Mouse (Mus musculus) lung, adult 2 months (tissue): ENCODE results near the gene Arrdc1. TPM values are rescaled to one million over a fixed set of nuclear protein-coding genes. Genes with fewer than 3 reads are reported as not detected.
A peak's percentile ranks its signal among the peaks of the same experiment; 100 is the strongest.
"Not testable (repeated sequence)": the region's sequence is repeated elsewhere in the genome, so short reads cannot be mapped to it uniquely, and the experiment has no call there.

Experiments used
- DNase-seq: peaks from one replicate; pipeline ENCODE4 v3.0.0; 2022
- H3K4me1 ChIP-seq: fragments of 200-500 bp; 2 replicates; pipeline ENCODE4 v1.6.1; 2011; ENCODE audit warnings: low read length; ENCODE audit not compliant: control insufficient read depth, insufficient read depth
- H3K4me3 ChIP-seq: fragments of 200-500 bp; replicated peaks from 2 replicates; pipeline ENCODE3; 2011; ENCODE audit warnings: low read depth, mild to moderate bottlenecking, control low read depth, low read length; ENCODE audit errors: extremely low read depth
- CTCF ChIP-seq: fragments of 200-500 bp; IDR thresholded peaks from 2 replicates; pipeline ENCODE4 v1.5.1; 2011; ENCODE audit warnings: mild to moderate bottlenecking, low read length, control low read depth; ENCODE audit not compliant: insufficient read depth
- POLR2A ChIP-seq: fragments of 200-500 bp; IDR thresholded peaks from 2 replicates; pipeline ENCODE4 v1.6.1; 2011; ENCODE audit warnings: low read depth, mild to moderate bottlenecking, control low read depth, low read length, borderline replicate concordance; ENCODE audit errors: extremely low read depth
- WGBS: fragments of 180-500 bp; shearing (Covaris S2); methylation state at CpG from one replicate; pipeline ENCODE4 v1.1.7; 2018; 5-methylcytosine and 5-hydroxymethylcytosine counted together
- polyA plus RNA-seq: library from polyadenylated mRNA; depleted of rRNA; stranded (reverse); fragments of >200 nt; gene quantifications from 2 replicates; pipeline ENCODE4 v1.2.3, GENCODE M21; 2012

Arrdc1 gene
- polyA plus RNA-seq, 1 experiment: 242 TPM

DNA sequence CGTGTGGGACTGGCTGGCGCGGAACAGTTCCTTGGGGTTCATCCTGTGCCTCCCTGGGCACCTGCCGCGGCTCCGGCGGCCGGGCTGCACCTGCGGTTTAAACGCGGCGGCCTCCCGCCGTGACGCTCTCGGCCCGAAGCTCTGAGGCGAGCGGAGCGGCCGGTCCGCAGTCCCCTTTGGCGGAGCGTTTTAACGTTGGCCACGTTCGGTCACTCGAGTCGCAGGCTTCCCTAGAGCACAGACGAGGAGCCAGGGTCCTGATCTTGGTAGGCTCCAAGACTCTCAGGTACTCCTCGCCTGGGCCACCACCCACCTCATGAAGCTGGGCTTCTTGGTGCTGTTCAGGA lies 15.1 kb upstream of the Arrdc1 start:
- under 1% methylated on average over 31 of the region's 31 CpGs for WGBS
- no peak for TF ChIP-seq CTCF
- TF ChIP-seq POLR2A: no peak
- peak; percentile 32 for DNase-seq
- peak overlapping the region; percentile 66 for H3K4me3 ChIP-seq
- H3K4me1 ChIP-seq: no peaks in the 10 kb centered on the region

DNA sequence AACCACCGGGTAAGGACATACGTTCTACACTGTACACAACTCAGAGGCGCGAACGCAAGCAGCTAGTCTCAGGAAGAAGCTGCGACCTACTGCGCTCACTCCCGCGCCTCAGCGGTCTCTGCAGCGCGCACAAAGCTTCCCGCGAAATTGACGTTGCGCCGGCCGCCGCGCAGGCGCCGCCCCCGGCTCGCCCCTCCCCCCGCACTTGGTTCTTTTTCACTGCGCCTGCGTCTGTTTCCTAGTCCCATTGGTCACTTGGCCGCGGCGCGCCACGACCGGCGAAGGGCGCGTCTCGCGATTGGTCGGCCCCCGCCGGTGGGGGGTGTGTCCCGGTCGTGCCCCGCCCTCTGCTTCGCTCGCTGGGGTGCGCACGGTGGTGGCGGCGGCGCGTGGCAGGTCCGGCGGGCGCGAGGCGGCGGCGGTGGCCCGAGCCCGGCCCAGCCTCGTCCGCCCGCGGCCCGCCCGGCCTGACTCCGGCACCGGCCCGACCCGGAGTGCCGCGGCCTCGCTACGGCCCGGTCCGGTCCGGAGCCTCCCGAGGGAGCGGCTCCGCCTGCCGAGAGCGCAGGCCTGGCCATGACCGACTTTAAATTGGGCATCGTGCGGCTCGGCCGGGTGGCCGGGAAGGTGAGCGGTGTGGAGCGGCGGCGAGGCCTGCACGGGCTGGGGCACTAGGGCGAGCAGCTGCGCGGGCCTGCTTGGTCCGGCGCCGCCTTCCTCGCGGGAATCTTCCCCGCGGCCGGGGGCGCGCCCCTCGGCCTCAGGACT lies 14.6 kb upstream of the Arrdc1 start, which contains the start of gene Zmynd19:
Gene Zmynd19, plus strand, starts transcription at position 372 of the 768 bp plus-strand sequence.
- peak; percentile 97 for DNase-seq
- 1% methylated on average over 98 of the region's 108 CpGs for WGBS
- Histone ChIP-seq H3K4me1 (no peaks in the 10 kb centered on the region), H3K4me3 (peak within 1 kb of the TSS; percentile 66)
- peak; percentile 17; the same call in 1 of the 2 replicates for TF ChIP-seq POLR2A
- TF ChIP-seq CTCF: no peak

DNA sequence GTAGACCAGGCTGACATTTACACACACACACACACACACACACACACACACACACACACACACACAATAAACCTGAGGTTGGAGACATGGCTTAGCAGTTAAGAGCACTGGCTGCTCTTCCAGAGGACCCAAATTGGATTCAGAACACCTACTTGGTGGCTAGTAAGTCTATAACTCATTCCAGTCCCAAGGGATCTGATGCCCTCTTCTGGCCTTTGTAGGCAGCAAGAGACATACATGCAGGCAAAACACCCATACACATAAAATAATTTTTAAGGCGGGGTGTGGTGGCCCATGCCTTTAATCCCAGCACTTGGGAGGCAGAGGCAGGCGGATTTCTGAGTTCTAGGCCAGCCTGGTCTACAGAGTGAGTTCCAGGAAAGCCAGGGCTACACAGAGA lies 9.3 kb upstream of the Arrdc1 start:
- 30% methylated on average over 2 of the region's 2 CpGs for WGBS
- H3K4me1 ChIP-seq, H3K4me3 ChIP-seq: not testable (repeated sequence)
- DNase-seq: peak; percentile 22

DNA sequence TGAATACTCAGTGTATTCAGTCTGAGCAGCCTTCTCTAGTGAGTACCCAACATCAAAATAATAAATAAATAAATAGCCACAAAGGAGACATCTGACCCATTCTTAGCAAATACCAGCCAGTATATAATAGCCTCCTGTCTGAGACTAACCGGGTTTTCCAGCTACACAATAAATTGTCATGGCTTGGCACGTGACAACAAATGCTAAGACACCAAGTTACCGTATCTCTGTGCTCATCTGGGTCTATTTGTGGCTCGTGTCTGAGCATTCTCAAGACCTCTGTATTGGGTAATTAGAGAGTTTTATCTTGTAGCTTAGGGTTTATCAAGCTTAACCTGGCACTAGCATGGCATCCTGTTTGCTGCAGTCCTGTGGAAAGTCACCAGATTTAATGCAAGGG lies 7.0 kb upstream of the Arrdc1 start:
- Histone ChIP-seq H3K4me3 (no peak overlapping the region), H3K4me1 (no peaks in the 10 kb centered on the region)
- WGBS: 73% methylated on average over 4 of the region's 4 CpGs
- TF ChIP-seq CTCF (no peak), POLR2A (no peak)
- DNase-seq: no peak

DNA sequence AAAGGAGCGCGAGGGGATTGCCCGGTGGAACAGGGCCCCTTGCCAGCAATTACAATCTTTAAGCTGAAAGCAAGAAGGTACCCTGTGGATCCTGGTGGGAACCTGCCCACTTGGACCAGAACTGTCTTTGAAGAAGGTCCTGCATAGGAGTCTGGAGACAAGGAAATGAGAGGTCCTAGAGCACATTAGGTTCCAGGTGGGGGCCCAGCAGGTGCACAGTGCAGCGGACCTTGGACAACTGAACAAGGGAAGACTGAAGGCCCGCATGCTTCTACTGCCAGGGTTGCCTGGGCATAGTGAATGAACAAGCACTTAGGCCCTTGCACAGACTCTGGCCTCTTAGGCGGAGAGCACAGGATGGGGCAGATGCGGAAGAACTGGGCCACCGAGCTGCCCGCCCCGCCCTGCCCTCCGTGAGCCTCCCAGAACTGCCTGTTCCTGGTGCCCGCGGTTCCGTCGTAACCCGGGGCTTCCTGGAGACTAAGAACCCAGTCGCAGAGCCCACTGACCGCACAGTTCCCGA lies 550 bp downstream of the Arrdc1 start:
- peak; percentile 27; the same call in 1 of the 2 replicates for TF ChIP-seq POLR2A
- no peak for TF ChIP-seq CTCF

DNA sequence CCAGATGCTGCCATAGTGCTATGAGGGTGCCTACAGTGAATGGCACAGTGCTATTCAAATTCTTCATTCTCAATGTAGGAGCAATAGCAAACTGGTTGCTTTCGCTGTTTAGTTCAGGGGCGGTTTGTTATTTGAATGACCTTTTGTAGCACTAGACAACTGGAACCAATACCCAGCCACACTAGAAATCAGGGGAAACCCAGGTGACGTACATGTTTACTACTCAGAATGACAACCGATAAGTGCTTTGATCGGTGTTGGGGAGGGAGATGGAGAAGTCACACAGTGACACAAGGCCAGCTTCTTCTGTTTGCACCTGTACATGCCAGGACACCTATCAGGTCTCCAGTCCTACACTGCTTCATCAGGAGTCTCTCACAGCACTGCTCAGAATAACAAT lies 5.5 kb downstream of the Arrdc1 start:
- Histone ChIP-seq H3K4me3 (no peak overlapping the region), H3K4me1 (peaks cover 23% of the 10 kb centered on the region)
- no peak for DNase-seq
- TF ChIP-seq CTCF (no peak), POLR2A (no peak)
- WGBS: 74% methylated on average over 5 of the region's 5 CpGs

More for the DNA sequence above, 550 bp downstream of the Arrdc1 start:
- 3% methylated on average over 19 of the region's 19 CpGs for WGBS
- peak overlapping the region; percentile 92 for H3K4me3 ChIP-seq
- peaks cover 12% of the 10 kb centered on the region for H3K4me1 ChIP-seq
- DNase-seq: no peak

DNA sequence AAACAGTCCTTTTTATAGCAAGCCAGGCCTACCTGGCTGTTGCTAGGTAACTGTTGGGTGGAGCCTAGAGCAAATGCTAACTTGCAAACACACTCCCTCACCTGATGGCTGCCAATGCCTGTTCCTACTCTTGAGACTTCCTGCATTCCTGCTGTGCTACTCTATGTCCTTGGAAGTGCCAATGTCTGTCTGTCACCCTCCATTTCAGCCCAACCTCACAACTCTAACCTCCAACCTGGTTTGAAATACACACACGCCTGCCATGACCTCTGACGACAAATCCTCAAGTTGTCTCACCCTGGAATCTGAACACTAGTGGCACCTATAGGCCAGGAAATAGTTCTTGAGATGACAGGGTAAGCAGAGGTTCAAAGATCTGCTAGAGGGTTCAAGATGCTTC lies 5.9 kb downstream of the Arrdc1 start:
- TF ChIP-seq POLR2A: no peak
- no peak for TF ChIP-seq CTCF
- peak; percentile 52 for DNase-seq

DNA sequence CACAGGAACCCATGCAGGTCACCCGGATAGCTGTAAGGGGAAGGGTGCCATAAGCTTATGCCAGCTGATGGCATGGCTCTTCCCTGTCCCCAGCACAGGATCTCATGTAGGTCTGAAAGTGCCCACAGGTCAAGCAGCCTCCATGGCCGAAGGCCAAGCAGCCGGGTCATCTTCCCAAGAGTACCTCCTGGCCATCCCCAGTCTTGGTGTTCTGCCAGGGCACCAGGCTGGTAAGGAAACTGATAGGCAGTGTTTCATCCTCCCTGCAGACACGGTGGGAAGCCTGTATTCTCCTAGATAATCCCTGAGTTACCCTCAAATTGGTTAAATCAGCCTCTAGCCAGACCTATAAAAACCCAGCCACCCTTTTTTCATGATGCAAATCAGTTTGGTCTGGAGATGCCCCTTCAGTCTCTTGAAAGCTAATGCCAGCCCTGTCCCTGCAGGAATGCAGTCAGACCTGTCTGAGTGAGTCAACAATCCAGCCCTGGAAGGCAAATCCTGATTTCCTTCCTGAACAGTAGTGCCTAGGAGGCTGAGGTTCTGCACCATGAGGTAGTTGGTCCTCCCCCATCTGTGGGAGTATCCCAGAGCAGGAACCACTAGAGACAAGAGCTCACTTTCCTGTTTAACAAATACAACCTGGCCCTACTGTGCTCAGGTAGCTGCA lies 7.1 kb downstream of the Arrdc1 start:
- peaks cover 15% of the 10 kb centered on the region for H3K4me1 ChIP-seq
- 48% methylated on average over 4 of the region's 4 CpGs for WGBS
- H3K4me3 ChIP-seq: no peak overlapping the region
- TF ChIP-seq CTCF (no peak), POLR2A (no peak)
- DNase-seq: peak; percentile 76

More for the DNA sequence above, 5.9 kb downstream of the Arrdc1 start:
- 60% methylated on average over 2 of the region's 2 CpGs for WGBS
- Histone ChIP-seq H3K4me1 (peaks cover 19% of the 10 kb centered on the region), H3K4me3 (no peak overlapping the region)

DNA sequence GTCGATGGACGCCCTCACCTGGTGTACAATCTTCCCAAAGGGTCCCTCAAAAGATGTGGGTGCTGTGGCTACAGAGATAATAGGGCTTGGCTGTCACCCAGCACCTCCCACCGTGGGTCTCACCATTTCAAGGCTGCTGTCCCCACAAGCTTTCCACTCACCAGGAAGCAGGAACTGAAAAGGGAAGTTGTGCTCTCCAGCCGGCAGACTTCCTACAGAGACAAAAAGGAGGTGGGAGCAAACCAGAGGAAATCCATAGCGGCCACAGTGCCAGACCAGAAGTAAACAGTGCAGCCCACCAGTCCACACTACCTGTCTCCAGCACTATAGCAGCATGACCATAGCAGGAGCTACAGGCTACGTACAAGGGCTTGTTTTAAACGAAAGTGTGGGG lies 8.1 kb downstream of the Arrdc1 start:
- no peak overlapping the region for H3K4me3 ChIP-seq
- WGBS: 35% methylated on average over 7 of the region's 7 CpGs
- peak; percentile 20 for DNase-seq
- TF ChIP-seq CTCF (no peak), POLR2A (no peak)
- peaks cover 15% of the 10 kb centered on the region for H3K4me1 ChIP-seq

DNA sequence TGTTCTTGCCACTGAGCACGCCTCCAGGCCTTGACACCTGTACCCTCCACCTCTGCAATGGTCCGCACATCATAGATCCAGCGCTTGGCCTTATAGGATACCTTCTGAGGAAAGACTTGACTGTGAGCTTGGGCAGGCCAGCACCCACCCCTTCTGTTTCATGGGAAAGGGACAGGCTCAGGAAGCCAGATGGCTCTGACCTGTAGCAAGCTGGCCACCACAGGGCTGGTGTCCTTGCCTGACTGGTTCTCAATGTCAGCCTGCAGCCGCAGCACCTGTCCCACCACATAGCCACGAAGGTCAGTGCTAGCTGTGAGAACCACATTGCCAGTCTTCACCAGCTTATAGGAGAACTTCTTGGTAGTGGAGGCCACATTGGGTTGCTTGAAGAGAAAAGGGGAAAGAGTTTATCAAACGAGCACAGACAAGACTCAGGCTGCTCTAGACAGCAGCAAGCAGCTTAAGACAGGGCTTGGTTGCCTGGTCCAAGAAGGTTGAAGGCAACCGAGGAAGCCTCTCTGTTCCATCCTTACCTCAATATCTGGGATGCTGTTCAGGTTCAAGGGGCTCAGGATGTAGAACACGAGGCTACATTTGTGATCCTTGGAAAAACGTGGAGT lies 8.6 kb downstream of the Arrdc1 start:
- no peak for TF ChIP-seq POLR2A
- TF ChIP-seq CTCF: no peak
- DNase-seq: no peak
- H3K4me1 ChIP-seq: peaks cover 15% of the 10 kb centered on the region
- no peak overlapping the region for H3K4me3 ChIP-seq
- 71% methylated on average over 9 of the region's 9 CpGs for WGBS
